Mouse (Mus musculus): ENCODE measurements at regions not wholly inside any gene's neighbourhood (a gene's known extent, or its start where the extent isn't known, plus 50 kb on each side); places are given as distances from the start of the nearest gene placed in this dataset.

- TF ChIP-seq CTCF (conservative IDR thresholded peaks at IDR 0.05; ENCODE audit: insufficient read depth, insufficient read length, low read depth, low read length) = no peak
- TF ChIP-seq POLR2A (IDR thresholded peaks at IDR 0.05; ENCODE audit: low read depth, low read length) = no peak
Measured at GRCm38 (mm10) chr1:169077228-169077627, 454.0 kb downstream of the Nuf2 start.

Data from kidney, adult 2 months (tissue).